Mouse (Mus musculus) bone marrow macrophage, adult 2 months (primary cell): ENCODE measurements around the gene Frem3.

ENCODE experiments used
- CTCF ChIP-seq: IDR thresholded peaks from 2 replicates; pipeline ENCODE4 v1.5.1; 2012; ENCODE audit warnings: low read depth, mild to moderate bottlenecking, low read length, moderate library complexity
- POLR2A ChIP-seq: IDR thresholded peaks from 2 replicates; pipeline ENCODE4 v1.6.1; 2012; ENCODE audit warnings: mild to moderate bottlenecking, low read depth, low read length, borderline replicate concordance

DNA sequence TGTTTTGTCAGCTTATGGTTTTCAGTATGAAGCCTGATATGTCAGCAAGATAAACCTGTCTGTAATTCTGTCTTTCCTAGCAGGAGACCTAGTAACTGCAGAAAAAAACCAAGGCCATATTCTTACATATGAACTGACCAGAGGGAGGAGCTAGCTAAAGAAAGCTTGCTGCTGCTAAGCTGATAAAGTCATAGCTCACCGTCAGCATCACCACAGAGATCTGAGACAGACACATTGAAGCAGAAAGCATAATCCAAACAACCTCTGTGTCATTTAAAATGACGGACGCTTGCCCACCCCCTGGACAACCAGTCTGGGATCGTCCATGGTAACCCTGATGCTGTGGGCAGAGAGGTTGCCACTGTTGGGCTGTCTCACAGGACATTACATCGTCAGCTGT lies 71.7 kb downstream of the Frem3 start:
- TF ChIP-seq POLR2A (no peak), CTCF (no peak)
